Mouse (Mus musculus): ENCODE data around the gene Dlg2.

GRCm38 (mm10) chr7:91226442-91226841 is 750.0 kb downstream of the Dlg2 start:
- TF ChIP-seq POLR2A (IDR thresholded peaks at IDR 0.05; ENCODE audit: borderline replicate concordance, extremely low read depth, low read depth, low read length) (no peak), CTCF (IDR thresholded peaks at IDR 0.05; ENCODE audit: insufficient read depth, low read length) (0 out of 2 replicates have a peak, but pooled peaks have one; percentile 19)
